Mouse (Mus musculus) neural tube, embryonic 14.5 days (tissue): ENCODE measurements around the gene Ccdc141. TPM values are rescaled to one million over a fixed set of nuclear protein-coding genes. Genes with fewer than 3 reads are reported as not detected.

ENCODE experiments used
- ATAC-seq: fragments of 200-750 bp; cut with Nextera tagmentation; 2 replicates; pipeline ENCODE4 v1.8.0; 2017; ENCODE audit warnings: low read depth, mild to moderate bottlenecking, moderate TSS enrichment, moderate library complexity
- H3K27ac ChIP-seq: fragments of 300-500 bp; sonication (generic); 2 replicates; pipeline ENCODE4 v1.5.1; 2014; ENCODE audit warnings: low read depth, mild to moderate bottlenecking, control low read depth, low read length, moderate library complexity, mixed read lengths
- H3K27me3 ChIP-seq: fragments of 300-500 bp; sonication (generic); 2 replicates; pipeline ENCODE4 v1.6.1; 2014; ENCODE audit warnings: low read length; ENCODE audit not compliant: control insufficient read depth, insufficient read depth
- H3K36me3 ChIP-seq: fragments of 300-500 bp; sonication (generic); 2 replicates; pipeline ENCODE4 v1.6.1; 2014; ENCODE audit warnings: low read length, mixed read lengths; ENCODE audit not compliant: control insufficient read depth, insufficient read depth
- H3K4me1 ChIP-seq: fragments of 300-500 bp; sonication (generic); 2 replicates; pipeline ENCODE4 v1.6.1; 2014; ENCODE audit warnings: low read length; ENCODE audit not compliant: control insufficient read depth, insufficient read depth
- H3K4me2 ChIP-seq: fragments of 300-500 bp; sonication (generic); 2 replicates; pipeline ENCODE4 v1.6.1; 2014; ENCODE audit warnings: mild to moderate bottlenecking, low read depth, low read length, control low read depth
- H3K4me3 ChIP-seq: fragments of 300-500 bp; sonication (generic); 2 replicates; pipeline ENCODE4 v1.5.1; 2014; ENCODE audit warnings: low read depth, low read length, control low read depth, mixed read lengths
- H3K9ac ChIP-seq: fragments of 300-500 bp; sonication (generic); replicated peaks from 2 replicates; pipeline ENCODE4 v1.6.1; 2014; ENCODE audit warnings: low read depth, mild to moderate bottlenecking, control low read depth, low read length, mixed read lengths
- H3K9me3 ChIP-seq: fragments of 300-500 bp; sonication (generic); 2 replicates; pipeline ENCODE4 v1.6.1; 2016; ENCODE audit warnings: low read length; ENCODE audit not compliant: control insufficient read depth
- WGBS: fragments of 180-500 bp; shearing (Covaris S2); extraction: QIAGEN DNeasy Blood & Tissue Kit; methylation state at CpG from one replicate; pipeline ENCODE4 v1.1.7; 2014; 5-methylcytosine and 5-hydroxymethylcytosine counted together
- polyA plus RNA-seq: library from polyadenylated mRNA; unstranded; fragments of >200 nt; fragmentation: Nextera tagmentation; extraction: Ambion mirVana; gene quantifications from 2 replicates; pipeline ENCODE4 v1.2.1, GENCODE M21; 2014

The Ccdc141 gene
- polyA plus RNA-seq, 1 experiment from 2014 or later = 5.7 TPM

GRCm38 (mm10) chr2:77109506-77110123 lies 60.8 kb downstream of the Ccdc141 start:
- no peak for ATAC-seq
- 86% methylated on average over 8 of the region's 8 CpGs for WGBS

GRCm38 (mm10) chr2:77108562-77108961 lies 61.9 kb downstream of the Ccdc141 start:
- Histone ChIP-seq H3K4me3 (no peak overlapping the region), H3K9me3 (no peaks in the 10 kb centered on the region), H3K9ac (no peak overlapping the region), H3K27me3 (no peaks in the 10 kb centered on the region), H3K4me1 (no peaks in the 10 kb centered on the region), H3K4me2 (no peak overlapping the region), H3K27ac (no peak overlapping the region), H3K36me3 (no peaks in the 10 kb centered on the region)
- 72% methylated on average over 5 of the region's 5 CpGs for WGBS
- ATAC-seq = no peak

More at GRCm38 (mm10) chr2:77109506-77110123, 60.8 kb downstream of the Ccdc141 start:
- no peak overlapping the region for H3K9ac ChIP-seq
- no peak overlapping the region for H3K4me2 ChIP-seq
- no peaks in the 10 kb centered on the region for H3K36me3 ChIP-seq
- no peaks in the 10 kb centered on the region for H3K4me1 ChIP-seq
- H3K27me3 ChIP-seq = no peaks in the 10 kb centered on the region
- no peak overlapping the region for H3K4me3 ChIP-seq
- no peak overlapping the region for H3K27ac ChIP-seq
- no peaks in the 10 kb centered on the region for H3K9me3 ChIP-seq

GRCm38 (mm10) chr2:77106150-77106549 lies 64.3 kb downstream of the Ccdc141 start:
- 94% methylated on average over 3 of the region's 3 CpGs for WGBS
- Histone ChIP-seq H3K9me3 (no peaks in the 10 kb centered on the region), H3K4me1 (no peaks in the 10 kb centered on the region), H3K36me3 (no peaks in the 10 kb centered on the region), H3K4me3 (no peak overlapping the region), H3K9ac (no peak overlapping the region), H3K27ac (no peak overlapping the region), H3K27me3 (no peaks in the 10 kb centered on the region), H3K4me2 (no peak overlapping the region)
- ATAC-seq = no peak

GRCm38 (mm10) chr2:77105006-77105715 lies 65.3 kb downstream of the Ccdc141 start:
- ATAC-seq = no peak
- H3K4me3 ChIP-seq = no peak overlapping the region
- no peaks in the 10 kb centered on the region for H3K27me3 ChIP-seq
- no peak overlapping the region for H3K27ac ChIP-seq
- no peaks in the 10 kb centered on the region for H3K9me3 ChIP-seq
- no peak overlapping the region for H3K9ac ChIP-seq
- 88% methylated on average over 8 of the region's 8 CpGs for WGBS
- H3K4me2 ChIP-seq = no peak overlapping the region
- H3K4me1 ChIP-seq = no peaks in the 10 kb centered on the region
- H3K36me3 ChIP-seq = no peaks in the 10 kb centered on the region

GRCm38 (mm10) chr2:77102516-77102915 lies 67.9 kb downstream of the Ccdc141 start:
- Histone ChIP-seq H3K9ac (no peak overlapping the region), H3K4me3 (no peak overlapping the region), H3K4me2 (no peak overlapping the region), H3K27ac (no peak overlapping the region), H3K36me3 (no peaks in the 10 kb centered on the region), H3K4me1 (no peaks in the 10 kb centered on the region), H3K9me3 (no peaks in the 10 kb centered on the region), H3K27me3 (no peaks in the 10 kb centered on the region)
- no peak for ATAC-seq
- WGBS = 93% methylated on average over 5 of the region's 5 CpGs

- WGBS = 86% methylated on average over 2 of the region's 2 CpGs
- H3K9me3 ChIP-seq = no peaks in the 10 kb centered on the region
Observed at GRCm38 (mm10) chr2:77099814-77100213, 70.6 kb downstream of the Ccdc141 start.

GRCm38 (mm10) chr2:77098769-77099168 lies 71.7 kb downstream of the Ccdc141 start:
- no peaks in the 10 kb centered on the region for H3K9me3 ChIP-seq
- no peak overlapping the region for H3K4me2 ChIP-seq
- no peaks in the 10 kb centered on the region for H3K36me3 ChIP-seq
- no peak for ATAC-seq
- H3K27me3 ChIP-seq = no peaks in the 10 kb centered on the region
- H3K4me1 ChIP-seq = no peaks in the 10 kb centered on the region
- 93% methylated on average over 3 of the region's 3 CpGs for WGBS
- no peak overlapping the region for H3K27ac ChIP-seq
- no peak overlapping the region for H3K4me3 ChIP-seq
- H3K9ac ChIP-seq = no peak overlapping the region

More at GRCm38 (mm10) chr2:77099814-77100213, 70.6 kb downstream of the Ccdc141 start:
- Histone ChIP-seq H3K4me3 (no peak overlapping the region), H3K4me1 (no peaks in the 10 kb centered on the region), H3K4me2 (no peak overlapping the region), H3K27me3 (no peaks in the 10 kb centered on the region), H3K36me3 (no peaks in the 10 kb centered on the region), H3K9ac (no peak overlapping the region), H3K27ac (no peak overlapping the region)
- ATAC-seq = no peak

GRCm38 (mm10) chr2:77091749-77092148 lies 78.7 kb downstream of the Ccdc141 start:
- Histone ChIP-seq H3K36me3 (no peaks in the 10 kb centered on the region), H3K9ac (no peak overlapping the region), H3K9me3 (no peaks in the 10 kb centered on the region), H3K4me3 (no peak overlapping the region), H3K27me3 (no peaks in the 10 kb centered on the region), H3K4me1 (no peaks in the 10 kb centered on the region), H3K4me2 (no peak overlapping the region), H3K27ac (no peak overlapping the region)
- WGBS = 86% methylated on average over 4 of the region's 4 CpGs
- no peak for ATAC-seq

GRCm38 (mm10) chr2:77085313-77085712 lies 85.1 kb downstream of the Ccdc141 start:
- Histone ChIP-seq H3K9me3 (no peaks in the 10 kb centered on the region), H3K4me1 (no peaks in the 10 kb centered on the region), H3K36me3 (no peaks in the 10 kb centered on the region), H3K4me3 (no peak overlapping the region), H3K9ac (no peak overlapping the region), H3K4me2 (no peak overlapping the region), H3K27ac (no peak overlapping the region), H3K27me3 (no peaks in the 10 kb centered on the region)
- no peak for ATAC-seq
